Mouse (Mus musculus): ENCODE results near the gene Pik3c2g. TPM values are rescaled to one million over a fixed set of nuclear protein-coding genes. Genes with fewer than 3 reads are reported as not detected.
"Not testable (repeated sequence)": the region's sequence is repeated elsewhere in the genome, so short reads cannot be mapped to it uniquely, and the experiment has no call there.

Gene Pik3c2g
- polyA plus RNA-seq, 1 experiment from 2014 or later, result 1.8 TPM

GRCm38 (mm10) chr6:139895637-139896036 is 308.6 kb downstream of the Pik3c2g start:
- Histone ChIP-seq H3K36me3 (no peaks in the 10 kb centered on the region), H3K4me3 (no peak overlapping the region), H3K9me3 (replicated peaks) (0 out of 2 replicates have a peak, but pooled peaks cover 7% of the 10 kb centered on the region), H3K4me1 (no peaks in the 10 kb centered on the region), H3K4me2 (no peak overlapping the region), H3K27ac (no peak overlapping the region), H3K27me3 (replicated peaks) (no peaks in the 10 kb centered on the region), H3K9ac (no peak overlapping the region)
- WGBS (ENCODE audit: insufficient replicate concordance), result 54% methylated on average over 2 of the region's 2 CpGs
- ATAC-seq, result no peak

- no peak overlapping the region for H3K9ac ChIP-seq
- H3K4me3 ChIP-seq, result no peak overlapping the region
- H3K9me3 ChIP-seq (replicated peaks), result 0 out of 2 replicates have a peak, but pooled peaks cover under 1% of the 10 kb centered on the region
- no peak overlapping the region for H3K27ac ChIP-seq
- no peaks in the 10 kb centered on the region for H3K4me1 ChIP-seq
- no peaks in the 10 kb centered on the region for H3K36me3 ChIP-seq
- no peak overlapping the region for H3K4me2 ChIP-seq
- no peaks in the 10 kb centered on the region for H3K27me3 ChIP-seq (replicated peaks)
- no peak for ATAC-seq
- WGBS (ENCODE audit: insufficient replicate concordance), result 82% methylated on average over 8 of the region's 8 CpGs
Measured at GRCm38 (mm10) chr6:139899630-139900151, 312.7 kb downstream of the Pik3c2g start.

GRCm38 (mm10) chr6:139901801-139902200 is 314.8 kb downstream of the Pik3c2g start:
- Histone ChIP-seq H3K36me3 (no peaks in the 10 kb centered on the region), H3K4me3 (no peak overlapping the region), H3K9me3 (replicated peaks) (no peaks in the 10 kb centered on the region), H3K27ac (no peak overlapping the region), H3K27me3 (replicated peaks) (no peaks in the 10 kb centered on the region), H3K9ac (no peak overlapping the region), H3K4me1 (no peaks in the 10 kb centered on the region), H3K4me2 (no peak overlapping the region)
- ATAC-seq, result no peak
- 47% methylated on average over 4 of the region's 4 CpGs for WGBS (ENCODE audit: insufficient replicate concordance)

- no peak overlapping the region for H3K27ac ChIP-seq
- 59% methylated on average over 4 of the region's 4 CpGs for WGBS (ENCODE audit: insufficient replicate concordance)
Measured at GRCm38 (mm10) chr6:139907138-139907537, 320.1 kb downstream of the Pik3c2g start.

GRCm38 (mm10) chr6:139908997-139909669 is 322.1 kb downstream of the Pik3c2g start:
- Histone ChIP-seq H3K4me3 (no peak overlapping the region), H3K4me2 (no peak overlapping the region), H3K36me3 (no peaks in the 10 kb centered on the region), H3K9ac (no peak overlapping the region), H3K9me3 (replicated peaks) (no peaks in the 10 kb centered on the region), H3K27ac (no peak overlapping the region), H3K27me3 (replicated peaks) (no peaks in the 10 kb centered on the region), H3K4me1 (no peaks in the 10 kb centered on the region)
- WGBS (ENCODE audit: insufficient replicate concordance), result 73% methylated on average over 12 of the region's 12 CpGs
- ATAC-seq, result no peak

More at GRCm38 (mm10) chr6:139907138-139907537, 320.1 kb downstream of the Pik3c2g start:
- H3K4me3 ChIP-seq, result no peak overlapping the region
- H3K9me3 ChIP-seq (replicated peaks), result no peaks in the 10 kb centered on the region
- no peaks in the 10 kb centered on the region for H3K27me3 ChIP-seq (replicated peaks)
- H3K36me3 ChIP-seq, result no peaks in the 10 kb centered on the region
- no peak for ATAC-seq
- no peak overlapping the region for H3K9ac ChIP-seq
- no peak overlapping the region for H3K4me2 ChIP-seq
- H3K4me1 ChIP-seq, result no peaks in the 10 kb centered on the region

GRCm38 (mm10) chr6:139928766-139929165 is 341.7 kb downstream of the Pik3c2g start:
- WGBS (ENCODE audit: insufficient replicate concordance), result 57% methylated on average over 5 of the region's 5 CpGs
- ATAC-seq, result no peak
- no peaks in the 10 kb centered on the region for H3K36me3 ChIP-seq

GRCm38 (mm10) chr6:139934861-139935260 is 347.8 kb downstream of the Pik3c2g start:
- peaks cover 3% of the 10 kb centered on the region; the same call in 1 of the 2 replicates for H3K9me3 ChIP-seq (replicated peaks)
- H3K27me3 ChIP-seq (replicated peaks), result no peaks in the 10 kb centered on the region
- H3K4me2 ChIP-seq, result no peak overlapping the region
- no peak overlapping the region for H3K27ac ChIP-seq
- 28% methylated on average over 2 of the region's 2 CpGs for WGBS (ENCODE audit: insufficient replicate concordance)
- no peak overlapping the region for H3K9ac ChIP-seq
- H3K4me3 ChIP-seq, result no peak overlapping the region
- H3K36me3 ChIP-seq, result no peaks in the 10 kb centered on the region
- no peaks in the 10 kb centered on the region for H3K4me1 ChIP-seq
- ATAC-seq, result no peak

More at GRCm38 (mm10) chr6:139928766-139929165, 341.7 kb downstream of the Pik3c2g start:
- H3K4me1 ChIP-seq, result no peaks in the 10 kb centered on the region
- H3K4me2 ChIP-seq, result no peak overlapping the region
- H3K27me3 ChIP-seq (replicated peaks), result no peaks in the 10 kb centered on the region
- no peak overlapping the region for H3K27ac ChIP-seq
- no peak overlapping the region for H3K9ac ChIP-seq
- no peaks in the 10 kb centered on the region for H3K9me3 ChIP-seq (replicated peaks)
- H3K4me3 ChIP-seq, result no peak overlapping the region

GRCm38 (mm10) chr6:139937581-139937980 is 350.6 kb downstream of the Pik3c2g start:
- H3K27me3 ChIP-seq (replicated peaks); H3K9ac ChIP-seq; ATAC-seq; H3K4me1 ChIP-seq; H3K27ac ChIP-seq; H3K4me3 ChIP-seq; H3K36me3 ChIP-seq; H3K4me2 ChIP-seq: not testable (repeated sequence)
- H3K9me3 ChIP-seq (replicated peaks), result peaks cover 10% of the 10 kb centered on the region
- WGBS (ENCODE audit: insufficient replicate concordance), result 68% methylated on average over 4 of the region's 4 CpGs

- Histone ChIP-seq H3K4me2 (no peak overlapping the region), H3K36me3 (no peaks in the 10 kb centered on the region), H3K27me3 (replicated peaks) (no peaks in the 10 kb centered on the region), H3K4me3 (no peak overlapping the region), H3K9me3 (replicated peaks) (no peaks in the 10 kb centered on the region), H3K27ac (no peak overlapping the region), H3K4me1 (no peaks in the 10 kb centered on the region), H3K9ac (no peak overlapping the region)
- ATAC-seq, result no peak
- WGBS (ENCODE audit: insufficient replicate concordance), result 72% methylated on average over 8 of the region's 8 CpGs
Measured at GRCm38 (mm10) chr6:139947106-139947879, 360.3 kb downstream of the Pik3c2g start.

- no peak overlapping the region for H3K9ac ChIP-seq
- 61% methylated on average over 12 of the region's 12 CpGs for WGBS (ENCODE audit: insufficient replicate concordance)
- H3K4me2 ChIP-seq, result no peak overlapping the region
- H3K36me3 ChIP-seq, result no peaks in the 10 kb centered on the region
- 0 out of 2 replicates have a peak, but pooled peaks cover 3% of the 10 kb centered on the region for H3K9me3 ChIP-seq (replicated peaks)
- H3K27ac ChIP-seq, result no peak overlapping the region
- H3K4me1 ChIP-seq, result no peaks in the 10 kb centered on the region
- no peak overlapping the region for H3K4me3 ChIP-seq
- H3K27me3 ChIP-seq (replicated peaks), result no peaks in the 10 kb centered on the region
- no peak for ATAC-seq
Measured at GRCm38 (mm10) chr6:139953596-139953995, 366.6 kb downstream of the Pik3c2g start.

GRCm38 (mm10) chr6:139957531-139958241 is 370.7 kb downstream of the Pik3c2g start:
- no peak for ATAC-seq
- Histone ChIP-seq H3K27ac (no peak overlapping the region), H3K9ac (no peak overlapping the region), H3K4me2 (no peak overlapping the region), H3K27me3 (replicated peaks) (no peaks in the 10 kb centered on the region), H3K4me1 (no peaks in the 10 kb centered on the region), H3K36me3 (no peaks in the 10 kb centered on the region), H3K9me3 (replicated peaks) (0 out of 2 replicates have a peak, but pooled peaks cover 7% of the 10 kb centered on the region), H3K4me3 (no peak overlapping the region)
- WGBS (ENCODE audit: insufficient replicate concordance), result 58% methylated on average over 7 of the region's 7 CpGs
